Mouse (Mus musculus) testis, adult 2 months (tissue): ENCODE measurements around the gene Il12rb1.

Source experiments
- CTCF ChIP-seq: fragments of 200-500 bp; IDR thresholded peaks from 2 replicates; pipeline ENCODE4 v1.5.1; 2012; ENCODE audit warnings: low read depth, mild to moderate bottlenecking, inconsistent platforms, low read length, moderate library complexity; ENCODE audit not compliant: control insufficient read depth, insufficient read depth, insufficient replicate concordance
- POLR2A ChIP-seq: fragments of 200-500 bp; IDR thresholded peaks from 2 replicates; pipeline ENCODE4 v1.6.1; 2012; ENCODE audit warnings: low read depth, mild to moderate bottlenecking, inconsistent platforms, low read length, moderate library complexity; ENCODE audit not compliant: control insufficient read depth

GRCm38 (mm10) chr8:70849333-70849990 is 41.2 kb downstream of the Il12rb1 start:
- TF ChIP-seq CTCF (no peak), POLR2A (no peak)
